Mouse (Mus musculus) brain, embryonic 14.5 days (tissue): ENCODE data around the gene Fhl5. TPM values are rescaled to one million over a fixed set of nuclear protein-coding genes. Genes with fewer than 3 reads are reported as not detected.
A peak's percentile ranks its signal among the peaks of the same experiment; 100 is the strongest.
"Not testable (repeated sequence)": the region's sequence is repeated elsewhere in the genome, so short reads cannot be mapped to it uniquely, and the experiment has no call there.

ENCODE experiments used
- DNase-seq: peaks from one replicate; pipeline ENCODE4 v3.0.0-alpha.2; 2011; ENCODE audit warnings: low read depth
- CTCF ChIP-seq: fragments of 200-500 bp; IDR thresholded peaks from 2 replicates; pipeline ENCODE4 v1.5.1; 2012; ENCODE audit warnings: inconsistent platforms, mild to moderate bottlenecking, moderate library complexity, borderline replicate concordance; ENCODE audit not compliant: insufficient read depth, insufficient read length; ENCODE audit errors: extremely low read depth
- POLR2A ChIP-seq: fragments of 200-500 bp; IDR thresholded peaks from 2 replicates; pipeline ENCODE4 v1.6.1; 2012; ENCODE audit warnings: mild to moderate bottlenecking, inconsistent platforms, borderline replicate concordance; ENCODE audit not compliant: poor library complexity, insufficient read depth, insufficient read length, severe bottlenecking; ENCODE audit errors: extremely low read depth
- polyA plus RNA-seq: library from polyadenylated mRNA; depleted of rRNA; stranded (reverse); fragments of >200 nt; gene quantifications from 2 replicates; pipeline ENCODE4 v1.2.3, GENCODE M21; 2012; rRNA removed

Fhl5 gene
- 0.14 and 0.22 TPM in 2 replicates for polyA plus RNA-seq

GRCm38 (mm10) chr4:25242776-25243175, at the start of gene Fhl5:
TSS of gene Fhl5 (minus strand) at chr4:25242876.
- TF ChIP-seq CTCF (no peak), POLR2A (no peak)
- no peak for DNase-seq

- not testable (repeated sequence) for DNase-seq
Measured at GRCm38 (mm10) chr4:25285002-25285401, 42.3 kb upstream of the Fhl5 start.

- TF ChIP-seq CTCF (no peak), POLR2A (peak; percentile 90)
- peak; percentile 99 for DNase-seq
Measured at GRCm38 (mm10) chr4:25281671-25282038, 39.0 kb upstream of the Fhl5 start, which contains the start of gene Ufl1. TSS of gene Ufl1 (minus strand) at chr4:25281821.

GRCm38 (mm10) chr4:25280938-25281670, 38.4 kb upstream of the Fhl5 start:
- TF ChIP-seq CTCF, result peak; percentile 27; the same call in 1 of the 2 replicates
- no peak for TF ChIP-seq POLR2A
- DNase-seq, result no peak

- no peak for TF ChIP-seq CTCF
- TF ChIP-seq POLR2A, result no peak
- no peak for DNase-seq
Measured at GRCm38 (mm10) chr4:25272861-25273627, 30.4 kb upstream of the Fhl5 start.

- no peak for TF ChIP-seq POLR2A
- no peak for TF ChIP-seq CTCF
- DNase-seq, result no peak
Measured at GRCm38 (mm10) chr4:25271926-25272325, 29.2 kb upstream of the Fhl5 start.

- TF ChIP-seq POLR2A (no peak), CTCF (no peak)
- no peak for DNase-seq
Measured at GRCm38 (mm10) chr4:25267144-25267543, 24.5 kb upstream of the Fhl5 start.

GRCm38 (mm10) chr4:25257822-25258398, 15.2 kb upstream of the Fhl5 start:
- TF ChIP-seq CTCF (no peak), POLR2A (no peak)
- DNase-seq, result no peak

GRCm38 (mm10) chr4:25235663-25236062, 7.0 kb downstream of the Fhl5 start:
- DNase-seq, result not testable (repeated sequence)

- DNase-seq, result not testable (repeated sequence)
Measured at GRCm38 (mm10) chr4:25233767-25234166, 8.9 kb downstream of the Fhl5 start.

- no peak for DNase-seq
Measured at GRCm38 (mm10) chr4:25232546-25232945, 10.1 kb downstream of the Fhl5 start.

GRCm38 (mm10) chr4:25227527-25227926, 15.1 kb downstream of the Fhl5 start:
- DNase-seq, result no peak
- no peak for TF ChIP-seq POLR2A
- TF ChIP-seq CTCF, result no peak

More at GRCm38 (mm10) chr4:25232546-25232945, 10.1 kb downstream of the Fhl5 start:
- TF ChIP-seq POLR2A (no peak), CTCF (no peak)

GRCm38 (mm10) chr4:25221927-25222326, 20.7 kb downstream of the Fhl5 start:
- no peak for TF ChIP-seq POLR2A
- no peak for TF ChIP-seq CTCF
- DNase-seq, result no peak
